Comparison of ENCODE assay signal across 8 mouse cellular contexts in genomic region chr14:31215157-31216002, GRCm38 (mm10). TPM values are rescaled to one million over a fixed set of nuclear protein-coding genes. Genes with fewer than 3 reads are reported as not detected.
DNase-seq lines count a peak whose midpoint lies in the region; ATAC-seq and TF ChIP-seq lines count a peak whose summit lies in the region.

No protein-coding gene starts in this region.

- H3K27ac ChIP-seq in intestine, postnatal 0 days (ENCODE audit: low read depth, low read length): no peak overlapping the region
- H3K27ac ChIP-seq in liver, adult 2 months (replicated peaks; ENCODE audit: insufficient read depth, low read depth, low read length): no peak overlapping the region

- H3K79me2 ChIP-seq in liver, adult 2 months (ENCODE audit: control insufficient read depth, insufficient read depth, low read length): no peaks in the 10 kb centered on the region

- TF ChIP-seq POLR2A in liver, adult 2 months (IDR thresholded peaks at IDR 0.05; ENCODE audit: extremely low read depth, insufficient read depth, low read length): no peak

- 30% methylated on average over 15 of the region's 15 CpGs for WGBS in intestine, postnatal 0 days
- 38% methylated on average over 15 of the region's 15 CpGs for WGBS in liver, adult 2 months

- no peaks in the 10 kb centered on the region for H3K4me1 ChIP-seq in intestine, postnatal 0 days (replicated peaks; ENCODE audit: control insufficient read depth, insufficient read depth, low read length)
- H3K4me1 ChIP-seq in liver, adult 2 months (ENCODE audit: control insufficient read depth, insufficient read depth, low read length): no peaks in the 10 kb centered on the region

- H3K36me3 ChIP-seq in intestine, postnatal 0 days (ENCODE audit: control insufficient read depth, insufficient read depth): no peaks in the 10 kb centered on the region
- H3K36me3 ChIP-seq in liver, adult 2 months (ENCODE audit: control insufficient read depth, insufficient read depth, low read length): no peaks in the 10 kb centered on the region

- no peak overlapping the region for H3K9ac ChIP-seq in intestine, postnatal 0 days (ENCODE audit: low read depth, low read length)
- H3K9ac ChIP-seq in liver, adult 2 months (ENCODE audit: low read depth, low read length): no peak overlapping the region

- H3K4me2 ChIP-seq in intestine, postnatal 0 days (replicated peaks; ENCODE audit: low read depth): no peak overlapping the region

- peak; percentile 96 for TF ChIP-seq CTCF in intestine, postnatal 0 days (IDR thresholded peaks at IDR 0.05; ENCODE audit: low read depth)
- TF ChIP-seq CTCF in liver, adult 2 months (IDR thresholded peaks at IDR 0.05; ENCODE audit: low read depth, low read length): peak; percentile 91

- no peak overlapping the region for H3K4me3 ChIP-seq in intestine, postnatal 0 days (ENCODE audit: low read depth, low read length)
- no peak overlapping the region for H3K4me3 ChIP-seq in liver, adult 2 months (ENCODE audit: insufficient read depth, low read depth, low read length)

- no peaks in the 10 kb centered on the region for H3K9me3 ChIP-seq in intestine, postnatal 0 days (ENCODE audit: control insufficient read depth)

- ATAC-seq in granulocyte monocyte progenitor cell, adult 5-6 weeks (replicated peaks; ENCODE audit: poor library complexity, severe bottlenecking): peak; percentile 61
- ATAC-seq in intestine, postnatal 0 days: peak; percentile 48; the same call in 1 of the 2 replicates
- ATAC-seq in monocyte, adult 5-6 weeks (replicated peaks; ENCODE audit: insufficient number of reproducible peaks, low FRiP score, low TSS enrichment, poor library complexity, severe bottlenecking): peak; percentile 71

- peak; percentile 32 for DNase-seq in 3134 (ENCODE audit: extremely low read depth, insufficient read length, low spot score)
- peak; percentile 75 for DNase-seq in NIH3T3 (ENCODE audit: low read depth)
- DNase-seq in cerebellum, postnatal 36 days: peak; percentile 76 to 87
- DNase-seq in liver, adult 2 months (ENCODE audit: extremely low read depth, low read depth, low spot score): peak; percentile 40
- DNase-seq in testis, postnatal 10 days (ENCODE audit: low spot score): peak; percentile 74

- H3K27me3 ChIP-seq in intestine, postnatal 0 days (replicated peaks; ENCODE audit: control insufficient read depth, insufficient read depth, low read length): no peaks in the 10 kb centered on the region
- H3K27me3 ChIP-seq in liver, adult 2 months (ENCODE audit: control insufficient read depth, insufficient read depth, low read length): no peaks in the 10 kb centered on the region

RNA-seq across cellular contexts. Expression of gene Nisch, which starts 1.4 kb away (rescaled TPM):
- total RNA-seq in granulocyte monocyte progenitor cell, adult 5-6 weeks (2014; fragmentation: Nextera tagmentation): 137 and 211 TPM in 2 replicates
- total RNA-seq in granulocyte monocyte progenitor cell, adult 5-6 weeks (2017): 86.1 and 111 TPM in 2 replicates
- 74.1 and 78.8 TPM in 2 replicates for polyA plus RNA-seq in intestine, postnatal 0 days (2015; fragmentation: Nextera tagmentation; extraction: Ambion mirVana)
- 66.7 and 83.0 TPM in 2 replicates for total RNA-seq in liver, adult 2 months (2014; rRNA removed)
- polyA plus RNA-seq in liver, adult 2 months (2012; rRNA removed): 107 and 152 TPM in 2 replicates
- 88.8 to 157 TPM (median 111 TPM) in 3 replicates for total RNA-seq in monocyte, adult 5-6 weeks (2017)

RNA-seq across cellular contexts. Expression of gene Sema3g, which starts 2.3 kb away (rescaled TPM):
- total RNA-seq in granulocyte monocyte progenitor cell, adult 5-6 weeks (2014; fragmentation: Nextera tagmentation): 0.21 TPM in 1 of 2 replicates, not detected in the other
- not detected in 2 replicates for total RNA-seq in granulocyte monocyte progenitor cell, adult 5-6 weeks (2017)
- 0.61 and 0.74 TPM in 2 replicates for polyA plus RNA-seq in intestine, postnatal 0 days (2015; fragmentation: Nextera tagmentation; extraction: Ambion mirVana)
- under 0.01 and 0.27 TPM in 2 replicates for total RNA-seq in liver, adult 2 months (2014; rRNA removed)
- 0.05 and 0.19 TPM in 2 replicates for polyA plus RNA-seq in liver, adult 2 months (2012; rRNA removed)
- not detected in 3 replicates for total RNA-seq in monocyte, adult 5-6 weeks (2017)

RNA-seq across cellular contexts. Expression of gene Tnnc1, which starts 7.3 kb away (rescaled TPM):
- total RNA-seq in granulocyte monocyte progenitor cell, adult 5-6 weeks (2014; fragmentation: Nextera tagmentation): 4.1 TPM in 1 of 2 replicates, not detected in the other
- total RNA-seq in granulocyte monocyte progenitor cell, adult 5-6 weeks (2017): 0.82 TPM in 1 of 2 replicates, not detected in the other
- polyA plus RNA-seq in intestine, postnatal 0 days (2015; fragmentation: Nextera tagmentation; extraction: Ambion mirVana): 1.4 and 1.6 TPM in 2 replicates
- total RNA-seq in liver, adult 2 months (2014; rRNA removed): 0.27 and 0.83 TPM in 2 replicates
- polyA plus RNA-seq in liver, adult 2 months (2012; rRNA removed): 0.32 TPM in 1 of 2 replicates, not detected in the other
- not detected in 3 replicates for total RNA-seq in monocyte, adult 5-6 weeks (2017)

RNA-seq across cellular contexts. Expression of gene Phf7, which starts 35.7 kb away (rescaled TPM):
- 13.9 and 15.2 TPM in 2 replicates for total RNA-seq in granulocyte monocyte progenitor cell, adult 5-6 weeks (2014; fragmentation: Nextera tagmentation)
- total RNA-seq in granulocyte monocyte progenitor cell, adult 5-6 weeks (2017): 14.8 and 17.4 TPM in 2 replicates
- 8.6 and 10.3 TPM in 2 replicates for polyA plus RNA-seq in intestine, postnatal 0 days (2015; fragmentation: Nextera tagmentation; extraction: Ambion mirVana)
- 6.9 and 9.0 TPM in 2 replicates for total RNA-seq in liver, adult 2 months (2014; rRNA removed)
- 4.4 and 4.5 TPM in 2 replicates for polyA plus RNA-seq in liver, adult 2 months (2012; rRNA removed)
- total RNA-seq in monocyte, adult 5-6 weeks (2017): 13.2 to 19.6 TPM (median 14.0 TPM) in 3 replicates

RNA-seq across cellular contexts. Expression of gene Bap1, which starts 35.9 kb away (rescaled TPM):
- 29.9 and 40.9 TPM in 2 replicates for total RNA-seq in granulocyte monocyte progenitor cell, adult 5-6 weeks (2014; fragmentation: Nextera tagmentation)
- total RNA-seq in granulocyte monocyte progenitor cell, adult 5-6 weeks (2017): 47.9 and 54.8 TPM in 2 replicates
- 20.7 and 22.4 TPM in 2 replicates for polyA plus RNA-seq in intestine, postnatal 0 days (2015; fragmentation: Nextera tagmentation; extraction: Ambion mirVana)
- 16.1 and 16.4 TPM in 2 replicates for total RNA-seq in liver, adult 2 months (2014; rRNA removed)
- polyA plus RNA-seq in liver, adult 2 months (2012; rRNA removed): 24.5 and 26.7 TPM in 2 replicates
- 40.4 to 69.5 TPM (median 59.6 TPM) in 3 replicates for total RNA-seq in monocyte, adult 5-6 weeks (2017)
